Mouse (Mus musculus): ENCODE measurements around the gene Gas2.

DNA sequence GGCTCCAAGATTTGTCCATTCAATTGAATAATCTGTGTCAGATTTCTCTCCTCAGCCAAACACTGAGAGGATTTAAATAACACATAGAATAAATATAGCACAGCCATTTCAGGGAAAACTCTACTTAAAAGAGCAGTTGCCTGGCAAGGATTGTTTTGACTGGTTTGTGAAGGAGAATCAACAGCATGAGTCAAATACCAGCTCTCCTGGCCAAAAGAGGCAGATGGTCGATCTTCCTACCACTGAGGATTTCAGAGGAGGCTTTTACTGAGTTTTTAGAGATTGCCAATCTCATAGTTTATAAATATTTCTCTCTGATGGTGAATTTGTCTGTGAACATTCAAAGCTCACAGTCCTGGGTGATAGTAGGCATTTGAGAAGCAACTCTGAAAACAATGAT lies 41.9 kb upstream of the Gas2 start:
- no peak for TF ChIP-seq GATA1 (IDR thresholded peaks at IDR 0.05; ENCODE audit: borderline replicate concordance, low read length)
- no peak for TF ChIP-seq FLI1 (IDR thresholded peaks at IDR 0.05; ENCODE audit: low read length)
